Mouse (Mus musculus) kidney, adult 2 months (tissue): ENCODE measurements at regions not wholly inside any gene's neighbourhood (a gene's known extent, or its start where the extent isn't known, plus 50 kb on each side); places are given as distances from the start of the nearest gene placed in this dataset.

Source experiments
- DNase-seq: peaks from one replicate; pipeline ENCODE4 v3.0.0; 2021
- H3K27ac ChIP-seq: fragments of 200-500 bp; 2 replicates; pipeline ENCODE4 v1.5.1; 2012; ENCODE audit warnings: low read depth, low read length, control low read depth, inconsistent platforms; ENCODE audit not compliant: insufficient read depth
- H3K27me3 ChIP-seq: fragments of 200-500 bp; replicated peaks from 2 replicates; pipeline ENCODE4 v1.6.1; 2012; ENCODE audit warnings: mild to moderate bottlenecking, moderate library complexity, low read length, inconsistent platforms; ENCODE audit not compliant: control insufficient read depth, insufficient read depth
- H3K36me3 ChIP-seq: fragments of 200-500 bp; 2 replicates; pipeline ENCODE4 v1.6.1; 2012; ENCODE audit warnings: mild to moderate bottlenecking, moderate library complexity, low read length, inconsistent platforms; ENCODE audit not compliant: control insufficient read depth, insufficient read depth
- H3K4me1 ChIP-seq: fragments of 200-500 bp; 2 replicates; pipeline ENCODE4 v1.6.1; 2011; ENCODE audit warnings: low read length; ENCODE audit not compliant: control insufficient read depth, insufficient read depth
- H3K4me3 ChIP-seq: fragments of 200-500 bp; 2 replicates; pipeline ENCODE4 v1.5.1; 2011; ENCODE audit warnings: mild to moderate bottlenecking, low read depth, low read length, control low read depth; ENCODE audit not compliant: insufficient read depth
- CTCF ChIP-seq: fragments of 200-500 bp; conservative IDR thresholded peaks from 2 replicates; pipeline ENCODE4 v1.5.1; 2011; ENCODE audit warnings: low read depth, mild to moderate bottlenecking, control low read depth, low read length, moderate library complexity, mixed read lengths; ENCODE audit not compliant: insufficient read depth, insufficient read length
- POLR2A ChIP-seq: fragments of 200-500 bp; IDR thresholded peaks from one replicate; pipeline ENCODE4 v1.6.1; 2011; ENCODE audit warnings: low read depth, low read length, control low read depth
- WGBS: fragments of 180-500 bp; shearing (Covaris S2); methylation state at CpG from one replicate; pipeline ENCODE4 v1.1.7; 2018; 5-methylcytosine and 5-hydroxymethylcytosine counted together

DNA sequence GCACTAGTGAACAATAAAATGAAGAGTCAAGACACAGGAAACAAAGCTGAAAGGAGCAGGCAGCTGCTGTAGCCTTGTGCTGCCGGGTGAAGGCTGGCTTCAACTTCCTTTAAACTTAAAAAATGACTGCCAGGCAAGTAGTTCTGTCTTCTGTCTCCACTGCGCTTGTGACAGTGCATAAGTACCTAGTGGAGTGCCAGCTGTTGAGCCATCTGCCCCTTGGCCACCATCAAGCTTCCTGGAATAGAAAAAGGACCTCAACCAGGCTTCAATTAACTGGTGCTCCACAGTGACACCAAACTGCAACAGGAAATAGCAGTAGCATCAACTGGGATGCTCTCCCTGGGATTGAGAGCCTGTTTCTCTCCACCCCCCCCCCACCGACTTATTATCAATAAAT, 616.8 kb upstream of the Tle4 start:
- DNase-seq: no peak
- H3K4me1 ChIP-seq: no peaks in the 10 kb centered on the region
- 64% methylated on average over 3 of the region's 3 CpGs for WGBS
- H3K36me3 ChIP-seq: no peaks in the 10 kb centered on the region
- no peak overlapping the region for H3K27ac ChIP-seq
- no peaks in the 10 kb centered on the region for H3K27me3 ChIP-seq
- TF ChIP-seq POLR2A (no peak), CTCF (no peak)
- no peak overlapping the region for H3K4me3 ChIP-seq

DNA sequence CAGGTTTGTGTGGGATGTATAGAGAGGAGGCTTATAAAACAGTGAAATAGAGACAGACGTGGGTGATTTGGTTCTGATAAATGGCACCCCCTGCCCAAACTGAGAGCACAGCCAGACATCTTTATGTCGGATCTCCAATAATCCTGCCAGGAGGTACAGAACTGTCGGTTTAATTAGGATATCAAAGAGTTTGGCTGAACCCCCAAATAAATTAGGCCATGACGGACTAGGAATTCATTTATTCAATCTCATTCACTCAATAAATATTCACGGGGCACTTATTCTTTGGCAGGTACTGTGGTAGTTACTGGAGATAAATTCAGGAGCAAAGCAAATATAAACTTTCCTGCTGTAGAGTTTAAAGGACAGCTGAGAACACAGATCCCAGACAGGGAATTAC, 615.0 kb upstream of the Tle4 start:
- Histone ChIP-seq H3K36me3 (no peaks in the 10 kb centered on the region), H3K27ac (no peak overlapping the region), H3K4me3 (no peak overlapping the region), H3K27me3 (no peaks in the 10 kb centered on the region), H3K4me1 (no peaks in the 10 kb centered on the region)
- WGBS: 43% methylated on average over 5 of the region's 5 CpGs
- no peak for TF ChIP-seq POLR2A
- no peak for TF ChIP-seq CTCF
- no peak for DNase-seq

DNA sequence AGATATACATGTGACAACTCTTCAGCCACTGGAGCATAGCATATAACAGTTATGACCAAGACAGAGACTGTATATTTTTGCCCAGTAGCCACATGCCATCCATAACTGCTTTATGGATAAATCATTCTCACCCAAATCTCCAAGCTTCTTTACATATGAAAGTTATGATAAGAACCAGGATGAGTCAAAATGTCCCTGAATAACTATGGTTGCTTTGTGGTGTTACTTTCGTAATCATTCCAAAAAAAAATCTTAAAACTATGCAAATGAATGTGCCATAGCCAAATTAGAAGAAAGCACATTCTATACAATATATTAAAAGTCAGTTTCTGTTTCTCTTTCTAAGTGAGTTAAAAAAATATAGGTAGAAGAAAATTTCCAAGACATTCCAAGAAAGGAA, 605.2 kb upstream of the Tle4 start:
- H3K4me1 ChIP-seq: no peaks in the 10 kb centered on the region
- TF ChIP-seq POLR2A: no peak
- no peak for TF ChIP-seq CTCF
- DNase-seq: no peak
- no peaks in the 10 kb centered on the region for H3K27me3 ChIP-seq
- no peaks in the 10 kb centered on the region for H3K36me3 ChIP-seq
- WGBS: 89% methylated on average over 1 of the region's 1 CpGs
- H3K4me3 ChIP-seq: no peak overlapping the region
- no peak overlapping the region for H3K27ac ChIP-seq

DNA sequence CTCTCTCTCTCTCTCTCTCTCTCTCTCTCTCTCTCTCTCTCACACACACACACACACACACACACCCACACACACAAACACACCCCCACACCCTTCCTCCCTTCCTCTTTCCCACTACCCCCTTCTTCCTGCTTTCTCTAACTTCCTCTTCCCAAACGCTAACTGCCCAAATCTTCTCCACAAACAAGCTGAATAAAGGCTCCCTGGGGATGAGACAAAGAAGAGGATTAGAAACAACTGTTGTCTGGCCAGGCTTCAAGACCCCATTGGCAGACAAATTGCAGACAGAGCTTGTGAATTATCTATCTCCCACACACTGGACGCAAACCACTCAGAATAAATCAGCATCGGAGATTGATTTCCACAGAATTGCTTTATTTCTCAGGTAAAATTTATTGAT, 603.4 kb upstream of the Tle4 start:
- Histone ChIP-seq H3K4me1 (no peaks in the 10 kb centered on the region), H3K4me3 (no peak overlapping the region), H3K27me3 (no peaks in the 10 kb centered on the region), H3K36me3 (no peaks in the 10 kb centered on the region), H3K27ac (no peak overlapping the region)
- DNase-seq: no peak
- TF ChIP-seq CTCF (no peak), POLR2A (no peak)
- WGBS: 43% methylated on average over 3 of the region's 3 CpGs

DNA sequence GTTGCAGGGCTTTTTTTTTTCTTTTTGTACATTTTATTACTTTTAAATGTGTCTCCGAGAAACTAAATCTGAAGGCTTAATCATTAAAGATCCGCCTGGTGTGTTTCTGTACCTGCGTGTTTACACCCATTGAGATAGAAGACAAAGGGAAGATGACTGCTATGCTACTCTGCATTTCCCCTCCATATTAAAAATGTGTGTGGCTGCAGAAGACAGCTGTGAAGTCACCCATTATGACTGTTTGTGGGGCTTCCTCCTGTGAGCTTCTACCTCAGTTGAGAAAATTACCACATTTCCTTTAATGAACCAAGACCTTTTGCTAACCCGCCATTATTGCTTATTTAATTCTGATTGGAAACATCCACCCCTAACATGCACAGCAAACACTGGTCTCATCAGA, 602.9 kb upstream of the Tle4 start:
- Histone ChIP-seq H3K27ac (no peak overlapping the region), H3K4me1 (no peaks in the 10 kb centered on the region), H3K36me3 (no peaks in the 10 kb centered on the region), H3K4me3 (no peak overlapping the region), H3K27me3 (no peaks in the 10 kb centered on the region)
- DNase-seq: no peak
- 70% methylated on average over 4 of the region's 4 CpGs for WGBS
- TF ChIP-seq CTCF: no peak
- no peak for TF ChIP-seq POLR2A

DNA sequence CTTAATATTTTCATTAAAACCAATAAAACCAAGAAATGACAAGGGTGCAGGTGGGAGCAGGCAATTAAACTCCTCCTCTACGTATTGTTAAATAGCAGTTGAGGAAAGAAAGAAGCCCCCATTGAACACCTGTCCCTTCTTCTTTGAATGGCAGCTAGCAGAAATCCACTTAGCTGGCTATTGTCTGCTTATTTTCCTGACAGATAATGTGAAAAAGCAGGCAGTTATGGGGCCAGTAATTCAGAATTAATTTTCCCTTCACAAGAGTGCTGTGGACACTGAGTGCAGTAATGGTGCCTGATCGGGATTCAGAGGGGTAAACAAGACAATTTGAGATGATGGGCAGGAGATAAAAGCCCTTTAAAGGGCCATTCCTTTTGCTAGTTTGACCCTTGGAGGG, 602.5 kb upstream of the Tle4 start:
- Histone ChIP-seq H3K4me3 (no peak overlapping the region), H3K36me3 (no peaks in the 10 kb centered on the region), H3K27me3 (no peaks in the 10 kb centered on the region), H3K27ac (no peak overlapping the region), H3K4me1 (no peaks in the 10 kb centered on the region)
- DNase-seq: no peak
- TF ChIP-seq CTCF (no peak), POLR2A (no peak)
- 64% methylated on average over 2 of the region's 2 CpGs for WGBS

DNA sequence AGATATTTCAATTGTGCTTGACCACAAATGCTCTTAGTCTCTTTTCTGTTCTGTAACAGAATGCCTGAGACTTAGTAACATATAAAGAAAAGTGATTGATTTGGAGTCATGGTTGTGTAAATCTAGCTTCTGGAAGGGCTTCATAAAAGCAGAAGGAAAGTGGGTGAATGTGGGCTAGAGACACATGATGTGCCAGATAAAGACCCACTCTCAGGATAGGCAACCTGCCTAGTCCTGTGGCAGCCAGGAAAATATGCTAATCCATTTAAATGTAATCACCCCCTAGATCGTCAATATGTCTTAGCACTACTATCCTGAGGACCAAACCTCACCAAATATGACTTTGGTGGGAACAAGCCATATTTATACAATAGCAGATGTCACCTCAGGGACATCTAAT, 601.8 kb upstream of the Tle4 start:
- no peak overlapping the region for H3K4me3 ChIP-seq
- H3K27me3 ChIP-seq: no peaks in the 10 kb centered on the region
- H3K4me1 ChIP-seq: no peaks in the 10 kb centered on the region
- WGBS: 80% methylated on average over 1 of the region's 1 CpGs
- H3K36me3 ChIP-seq: no peaks in the 10 kb centered on the region
- no peak for TF ChIP-seq POLR2A
- TF ChIP-seq CTCF: no peak
- DNase-seq: no peak
- no peak overlapping the region for H3K27ac ChIP-seq

DNA sequence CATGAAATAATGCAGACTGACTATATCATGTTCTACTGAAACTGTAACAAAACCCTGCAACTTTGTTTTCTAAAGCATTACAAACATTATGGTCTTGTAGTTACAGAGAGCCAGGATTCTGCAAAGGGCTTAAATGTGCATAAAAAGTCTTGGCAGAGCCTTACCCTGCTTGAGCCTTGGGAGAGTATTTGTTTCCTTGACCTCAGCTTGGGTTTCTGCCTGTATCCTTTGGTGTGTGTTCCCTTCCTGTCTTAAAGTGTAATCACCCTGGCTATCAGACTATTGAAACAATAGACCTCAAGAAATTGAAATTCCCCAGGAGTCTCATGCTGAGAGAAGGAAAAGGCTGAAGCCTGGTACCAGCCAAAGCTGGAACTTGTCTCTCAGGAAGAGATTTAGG, 577.4 kb upstream of the Tle4 start:
- no peaks in the 10 kb centered on the region for H3K36me3 ChIP-seq
- no peak overlapping the region for H3K27ac ChIP-seq
- DNase-seq: no peak
- H3K4me1 ChIP-seq: no peaks in the 10 kb centered on the region
- no peaks in the 10 kb centered on the region for H3K27me3 ChIP-seq
- no peak overlapping the region for H3K4me3 ChIP-seq
- no peak for TF ChIP-seq POLR2A
- TF ChIP-seq CTCF: no peak
